ENCODE assay signal across 8 mouse cellular contexts in genomic region chr4:87570470-87570891, GRCm38 (mm10).
DNase-seq lines count a peak whose midpoint lies in the region; ATAC-seq lines count a peak whose summit lies in the region.

No protein-coding gene starts in this region.

- ATAC-seq in midbrain, embryonic 16.5 days = peak; percentile 87
- ATAC-seq in liver, embryonic 11.5 days (replicated peaks; ENCODE audit: low FRiP score) = no peak
- ATAC-seq in intestine, embryonic 16.5 days = no peak

- H3K4me2 ChIP-seq in midbrain, embryonic 16.5 days (ENCODE audit: low read length) = peak overlapping the region; percentile 18
- no peak overlapping the region for H3K4me2 ChIP-seq in liver, embryonic 11.5 days
- no peak overlapping the region for H3K4me2 ChIP-seq in intestine, embryonic 16.5 days (ENCODE audit: low read depth, low read length)

- H3K4me1 ChIP-seq in midbrain, embryonic 16.5 days (ENCODE audit: control insufficient read depth, insufficient read depth, low read length) = no peaks in the 10 kb centered on the region
- H3K4me1 ChIP-seq in liver, embryonic 11.5 days (replicated peaks; ENCODE audit: control insufficient read depth, insufficient read depth, low read length) = no peaks in the 10 kb centered on the region
- no peaks in the 10 kb centered on the region for H3K4me1 ChIP-seq in intestine, embryonic 16.5 days (ENCODE audit: control insufficient read depth, insufficient read depth, low read length)

- H3K4me3 ChIP-seq in midbrain, embryonic 16.5 days (ENCODE audit: low read depth, low read length) = no peak overlapping the region
- H3K4me3 ChIP-seq in liver, embryonic 11.5 days (ENCODE audit: low read depth, low read length) = no peak overlapping the region
- no peak overlapping the region for H3K4me3 ChIP-seq in intestine, embryonic 16.5 days (ENCODE audit: low read length)

- H3K27ac ChIP-seq in midbrain, embryonic 16.5 days (ENCODE audit: low read length) = peak overlapping the region; percentile 8; the same call in 1 of the 2 replicates
- no peak overlapping the region for H3K27ac ChIP-seq in liver, embryonic 11.5 days (ENCODE audit: low read depth, low read length)
- H3K27ac ChIP-seq in intestine, embryonic 16.5 days (ENCODE audit: low read length) = no peak overlapping the region

- H3K9me3 ChIP-seq in midbrain, embryonic 16.5 days (replicated peaks; ENCODE audit: control insufficient read depth, low read length, poor library complexity, severe bottlenecking) = no peaks in the 10 kb centered on the region
- no peaks in the 10 kb centered on the region for H3K9me3 ChIP-seq in liver, embryonic 11.5 days (ENCODE audit: control insufficient read depth, low read length)
- H3K9me3 ChIP-seq in intestine, embryonic 16.5 days (ENCODE audit: control insufficient read depth, low read length) = no peaks in the 10 kb centered on the region

- peak; percentile 5 for DNase-seq in adrenal gland, adult 2 months
- DNase-seq in adrenal gland, adult 18-20 months (ENCODE audit: low spot score in 2 of 2) = no peak
- peak; percentile 19 for DNase-seq in lung, postnatal 10 days
- DNase-seq in lung, postnatal 25 days (ENCODE audit: low spot score) = no peak
- DNase-seq in layer of hippocampus, postnatal 14 days (ENCODE audit: low spot score in 2 of 2) = peak; percentile 33 to 63
- no peak for DNase-seq in liver, embryonic 11.5 days (ENCODE audit: low spot score)

- 54% methylated on average over 13 of the region's 13 CpGs for WGBS in midbrain, embryonic 16.5 days
- 69% methylated on average over 13 of the region's 13 CpGs for WGBS in liver, embryonic 11.5 days
- WGBS in intestine, embryonic 16.5 days = 61% methylated on average over 13 of the region's 13 CpGs

- no peaks in the 10 kb centered on the region for H3K36me3 ChIP-seq in midbrain, embryonic 16.5 days (ENCODE audit: control insufficient read depth, insufficient read depth, low read length)
- no peaks in the 10 kb centered on the region for H3K36me3 ChIP-seq in liver, embryonic 11.5 days (ENCODE audit: control insufficient read depth, insufficient read depth, low read length)
- H3K36me3 ChIP-seq in intestine, embryonic 16.5 days (ENCODE audit: control insufficient read depth, insufficient read depth, low read length) = no peaks in the 10 kb centered on the region

- no peak overlapping the region for H3K9ac ChIP-seq in midbrain, embryonic 16.5 days (ENCODE audit: low read depth, low read length)
- H3K9ac ChIP-seq in liver, embryonic 11.5 days (ENCODE audit: low read depth, low read length) = no peak overlapping the region
- no peak overlapping the region for H3K9ac ChIP-seq in intestine, embryonic 16.5 days (ENCODE audit: low read depth, low read length)

- H3K27me3 ChIP-seq in midbrain, embryonic 16.5 days (ENCODE audit: control insufficient read depth, insufficient read depth, low read depth, low read length) = no peaks in the 10 kb centered on the region
- no peaks in the 10 kb centered on the region for H3K27me3 ChIP-seq in liver, embryonic 11.5 days (replicated peaks; ENCODE audit: control insufficient read depth, insufficient read depth, low read length)
- no peaks in the 10 kb centered on the region for H3K27me3 ChIP-seq in intestine, embryonic 16.5 days (replicated peaks; ENCODE audit: control insufficient read depth, insufficient read depth, low read length)

Comparison
In these comparisons a context has a peak if more than half of its experiments do, and no peak if none do; other contexts are left out.
1. DNase-seq: peak in adrenal gland, adult 2 months (single experiment), lung, postnatal 10 days (single experiment) and layer of hippocampus, postnatal 14 days (2 of 2); none in adrenal gland, adult 18-20 months (0 of 2), lung, postnatal 25 days (single experiment) and liver, embryonic 11.5 days (single experiment).